ENCODE assay signal across 27 mouse cellular contexts in genomic region chr8:13708514-13708913, GRCm38 (mm10). TPM values are rescaled to one million over a fixed set of nuclear protein-coding genes. Genes with fewer than 3 reads are reported as not detected.
DNase-seq lines count a peak whose midpoint lies in the region; TF ChIP-seq lines count a peak whose summit lies in the region.
"Had no signal": no experiment of that assay in that cellular context is flagged by ENCODE, and none has a peak within 500 bp of the region (broad histone marks: within the 10 kb centered on the region; RNA-seq: fewer than 3 reads in every experiment).

No protein-coding gene starts in this region.

- H3K4me3 ChIP-seq in heart, embryonic 10.5 days = no peak overlapping the region
- no peak overlapping the region for H3K4me3 ChIP-seq in heart, adult 2 months
- H3K4me3 ChIP-seq: embryonic facial prominence, embryonic 13.5 days; embryonic facial prominence, embryonic 15.5 days; erythroblast, embryonic 14.5 days; forebrain, embryonic 10.5 days; forebrain, embryonic 12.5 days had no signal

- no peak overlapping the region for H3K9ac ChIP-seq in heart, adult 2 months (ENCODE audit: low read depth, low read length)
- H3K9ac ChIP-seq: embryonic facial prominence, embryonic 13.5 days; embryonic facial prominence, embryonic 15.5 days; forebrain, embryonic 12.5 days had no signal

- no peaks in the 10 kb centered on the region for H3K79me2 ChIP-seq in heart, adult 2 months (replicated peaks; ENCODE audit: control insufficient read depth, insufficient read depth, low read length)

- DNase-seq in gastrocnemius, postnatal 25 days = peak; percentile 2
- DNase-seq in gastrocnemius, postnatal 10 days = no peak
- DNase-seq in heart, embryonic 10.5 days (ENCODE audit: low spot score) = peak; percentile 65
- DNase-seq in heart, adult 2 months = no peak
- peak; percentile 55 for DNase-seq in MN1 (ENCODE audit: low spot score)
- DNase-seq in adrenal gland, adult 2 months = no peak
- DNase-seq: adrenal gland, postnatal 10 days; adrenal gland, postnatal 25 days; cerebellum, adult 11 months; cerebellum, adult 18-20 months; cerebellum, adult 8-10 months; cerebellum, adult 9-11 months; cerebellum, postnatal 14 days; cerebellum, postnatal 36 days; embryo, embryonic 11 days had no signal

- no peak for TF ChIP-seq POLR2A in heart, adult 2 months (IDR thresholded peaks at IDR 0.05; ENCODE audit: insufficient read depth, low read depth, low read length)

- TF ChIP-seq EP300 in heart, adult 2 months (IDR thresholded peaks at IDR 0.05; ENCODE audit: insufficient read depth, low read depth, low read length) = no peak

- H3K27me3 ChIP-seq in heart, embryonic 10.5 days (ENCODE audit: insufficient read depth, poor library complexity, severe bottlenecking) = no peaks in the 10 kb centered on the region
- H3K27me3 ChIP-seq in heart, adult 2 months (ENCODE audit: control insufficient read depth, insufficient read depth, low read length) = no peaks in the 10 kb centered on the region
- H3K27me3 ChIP-seq: embryonic facial prominence, embryonic 13.5 days; embryonic facial prominence, embryonic 15.5 days; forebrain, embryonic 12.5 days; Patski had no signal

- H3K36me3 ChIP-seq in heart, embryonic 10.5 days = no peaks in the 10 kb centered on the region
- H3K36me3 ChIP-seq in heart, adult 2 months (ENCODE audit: control insufficient read depth, insufficient read depth, low read length) = no peaks in the 10 kb centered on the region
- H3K36me3 ChIP-seq: embryonic facial prominence, embryonic 13.5 days; embryonic facial prominence, embryonic 15.5 days; forebrain, embryonic 10.5 days; forebrain, embryonic 12.5 days had no signal

- H3K4me1 ChIP-seq in heart, embryonic 10.5 days = peaks cover 14% of the 10 kb centered on the region
- no peaks in the 10 kb centered on the region for H3K4me1 ChIP-seq in heart, adult 2 months (ENCODE audit: control insufficient read depth, insufficient read depth, low read length)

- 90% methylated on average over 5 of the region's 5 CpGs for WGBS in heart, embryonic 10.5 days
- 90% methylated on average over 5 of the region's 5 CpGs for WGBS in heart, adult 2 months

- no peak for TF ChIP-seq CTCF in heart, adult 2 months (IDR thresholded peaks at IDR 0.05)

- H3K9me3 ChIP-seq in heart, embryonic 10.5 days = no peaks in the 10 kb centered on the region
- H3K9me3 ChIP-seq: embryonic facial prominence, embryonic 13.5 days; embryonic facial prominence, embryonic 15.5 days; forebrain, embryonic 12.5 days had no signal

- intact Hi-C loops in heart, adult 2 months (cut with DNase I) = no loop called here

- no peak overlapping the region for H3K27ac ChIP-seq in heart, embryonic 10.5 days
- H3K27ac ChIP-seq in heart, adult 2 months = no peak overlapping the region
- H3K27ac ChIP-seq: embryonic facial prominence, embryonic 13.5 days; embryonic facial prominence, embryonic 15.5 days; forebrain, embryonic 10.5 days; forebrain, embryonic 12.5 days had no signal

RNA-seq across cellular contexts. Expression of gene Cfap97d2, which starts 2.8 kb away (rescaled TPM):
- total RNA-seq in gastrocnemius, postnatal 25 days (2021) = not detected
- not detected for total RNA-seq in gastrocnemius, postnatal 10 days (2021)
- not detected in 2 replicates for polyA plus RNA-seq in heart, embryonic 10.5 days (2016; fragmentation: Nextera tagmentation; extraction: Ambion mirVana)
- under 1 TPM in 1 of 2 experiments, not detected in 1; 0.52 TPM for total RNA-seq in heart, adult 2 months (2021)
- polyA plus RNA-seq in heart, adult 2 months (2012; rRNA removed) = 0.49 TPM in 1 of 2 replicates, not detected in the other
- total RNA-seq in adrenal gland, adult 2 months (2021) = not detected
- 0.13 and 0.45 TPM in 2 replicates for polyA plus RNA-seq in adrenal gland, adult 2 months (2012; rRNA removed)
- total RNA-seq: adrenal gland, adult 18-20 months; adrenal gland, postnatal 25 days; common myeloid progenitor, adult 5-6 weeks; ES-E14; MEL had no signal
- polyA plus RNA-seq: activated CD4-positive, CD25-positive, alpha-beta regulatory T cell, adult 4 months; C2C12; erythroblast, embryonic 14.5 days; Patski had no signal

RNA-seq across cellular contexts. Expression of gene Rasa3, which starts 31.1 kb away (rescaled TPM):
- total RNA-seq in gastrocnemius, postnatal 25 days (2021) = 1 to 10 TPM; 8.4 to 9.4 TPM
- 10 to 100 TPM; 20.4 to 34.0 TPM for total RNA-seq in gastrocnemius, postnatal 10 days (2021)
- 33.0 and 48.0 TPM in 2 replicates for polyA plus RNA-seq in heart, embryonic 10.5 days (2016; fragmentation: Nextera tagmentation; extraction: Ambion mirVana)
- total RNA-seq in heart, adult 2 months (2021) = 10 to 100 TPM; 14.6 to 16.9 TPM
- 16.5 and 16.8 TPM in 2 replicates for polyA plus RNA-seq in heart, adult 2 months (2012; rRNA removed)
- total RNA-seq in adrenal gland, adult 2 months (2021) = 10 to 100 TPM; 27.4 to 35.9 TPM
- 25.8 and 38.6 TPM in 2 replicates for polyA plus RNA-seq in adrenal gland, adult 2 months (2012; rRNA removed)

RNA-seq across cellular contexts. Expression of gene Cdc16, which starts 49.0 kb away (rescaled TPM):
- total RNA-seq in gastrocnemius, postnatal 25 days (2021) = 10 to 100 TPM; 26.9 to 31.0 TPM
- total RNA-seq in gastrocnemius, postnatal 10 days (2021) = 10 to 100 TPM; 41.8 to 46.6 TPM
- polyA plus RNA-seq in heart, embryonic 10.5 days (2016; fragmentation: Nextera tagmentation; extraction: Ambion mirVana) = 160 and 186 TPM in 2 replicates
- 10 to 100 TPM; 28.1 to 30.5 TPM for total RNA-seq in heart, adult 2 months (2021)
- 21.3 and 39.4 TPM in 2 replicates for polyA plus RNA-seq in heart, adult 2 months (2012; rRNA removed)
- total RNA-seq in adrenal gland, adult 2 months (2021) = 10 to 100 TPM; 51.0 to 57.0 TPM
- polyA plus RNA-seq in adrenal gland, adult 2 months (2012; rRNA removed) = 27.5 and 28.8 TPM in 2 replicates

Comparison
In these comparisons a context has a peak if more than half of its experiments do, and no peak if none do; other contexts are left out.
1. DNase-seq: peak in gastrocnemius, postnatal 25 days (single experiment), heart, embryonic 10.5 days (single experiment) and MN1 (single experiment); none in gastrocnemius, postnatal 10 days (single experiment), heart, adult 2 months (0 of 2) and adrenal gland, adult 2 months (single experiment).